Mouse (Mus musculus) forebrain, embryonic 10.5 days (tissue): ENCODE results near the gene Stt3b. TPM values are rescaled to one million over a fixed set of nuclear protein-coding genes. Genes with fewer than 3 reads are reported as not detected.
A peak's percentile ranks its signal among the peaks of the same experiment; 100 is the strongest.

ENCODE experiments used
- DNase-seq: peaks from one replicate; pipeline ENCODE4 v3.0.0-alpha.2; 2017; ENCODE audit warnings: low spot score; ENCODE audit errors: extremely low spot score
- H3K27ac ChIP-seq: fragments of 300-500 bp; sonication (generic); 2 replicates; pipeline ENCODE4 v1.5.1; 2016; ENCODE audit warnings: mild to moderate bottlenecking
- H3K27me3 ChIP-seq: fragments of 300-500 bp; sonication (generic); 2 replicates; pipeline ENCODE4 v1.6.1; 2016; ENCODE audit warnings: mild to moderate bottlenecking; ENCODE audit not compliant: poor library complexity, severe bottlenecking
- H3K36me3 ChIP-seq: fragments of 300-500 bp; sonication (generic); replicated peaks from 2 replicates; pipeline ENCODE4 v1.6.1; 2016; ENCODE audit warnings: mild to moderate bottlenecking, moderate library complexity
- H3K4me1 ChIP-seq: fragments of 300-500 bp; sonication (generic); 2 replicates; pipeline ENCODE4 v1.6.1; 2016
- H3K4me3 ChIP-seq: fragments of 300-500 bp; sonication (generic); 2 replicates; pipeline ENCODE4 v1.5.1; 2016; ENCODE audit warnings: mild to moderate bottlenecking, moderate library complexity
- H3K9me3 ChIP-seq: fragments of 300-500 bp; sonication (generic); 2 replicates; pipeline ENCODE4 v1.6.1; 2016; ENCODE audit warnings: mild to moderate bottlenecking, moderate library complexity
- WGBS: fragments of 180-500 bp; shearing (Covaris S2); methylation state at CpG from one replicate; pipeline ENCODE4 v1.1.7; 2016; 5-methylcytosine and 5-hydroxymethylcytosine counted together
- polyA plus RNA-seq: library from polyadenylated mRNA; unstranded; fragments of >200 nt; fragmentation: Nextera tagmentation; extraction: Ambion mirVana; gene quantifications from 2 replicates; pipeline ENCODE4 v1.2.1, GENCODE M21; 2016

The Stt3b gene
- 85.5 and 86.8 TPM in 2 replicates for polyA plus RNA-seq

DNA sequence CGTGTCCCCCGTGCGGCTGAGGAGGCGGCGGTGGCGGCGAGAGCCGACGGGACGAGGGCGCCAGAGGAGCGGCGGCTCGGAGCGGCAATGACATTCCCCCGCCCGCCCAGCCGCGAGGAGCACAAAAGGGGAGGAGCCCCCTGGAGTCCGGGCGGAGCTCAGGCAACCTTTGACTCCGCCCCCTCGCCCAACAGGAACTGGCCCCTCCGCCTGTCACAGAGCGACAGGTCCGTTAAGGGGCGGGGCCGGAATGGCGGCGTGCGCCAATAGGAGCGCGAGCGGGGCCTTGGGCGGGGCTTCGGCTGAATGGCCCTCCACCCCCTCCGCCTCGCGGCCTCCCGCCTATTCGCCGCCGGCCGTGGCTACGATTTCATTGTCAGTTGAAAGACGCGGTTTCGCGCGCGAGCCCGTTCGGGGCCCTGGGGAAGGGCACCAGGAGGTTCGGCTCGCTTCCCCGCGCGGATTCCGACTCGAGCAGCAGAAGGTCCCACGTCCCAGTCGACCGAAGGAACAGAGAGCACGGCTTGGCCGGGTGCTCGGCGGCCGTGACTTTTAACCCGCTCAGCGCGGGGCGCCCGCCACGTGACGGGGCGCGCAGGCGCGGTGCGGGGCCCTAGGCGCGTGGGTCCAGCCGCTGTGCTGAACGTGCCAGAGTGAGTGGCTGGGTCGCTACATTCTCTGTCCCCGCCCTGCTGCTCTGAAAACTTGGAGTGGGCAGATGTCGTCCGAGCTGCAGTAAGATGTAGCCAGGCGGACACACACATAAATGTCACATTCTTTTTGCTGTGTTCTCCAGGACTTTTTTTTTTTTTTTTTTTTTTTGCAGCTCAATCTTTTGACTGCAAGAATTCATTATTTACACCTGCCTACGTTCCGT lies at the start of gene Stt3b:
Gene Stt3b (minus strand): TSS at position 76 of the 877 bp plus-strand sequence.
- under 1% methylated on average over 91 of the region's 91 CpGs for WGBS

DNA sequence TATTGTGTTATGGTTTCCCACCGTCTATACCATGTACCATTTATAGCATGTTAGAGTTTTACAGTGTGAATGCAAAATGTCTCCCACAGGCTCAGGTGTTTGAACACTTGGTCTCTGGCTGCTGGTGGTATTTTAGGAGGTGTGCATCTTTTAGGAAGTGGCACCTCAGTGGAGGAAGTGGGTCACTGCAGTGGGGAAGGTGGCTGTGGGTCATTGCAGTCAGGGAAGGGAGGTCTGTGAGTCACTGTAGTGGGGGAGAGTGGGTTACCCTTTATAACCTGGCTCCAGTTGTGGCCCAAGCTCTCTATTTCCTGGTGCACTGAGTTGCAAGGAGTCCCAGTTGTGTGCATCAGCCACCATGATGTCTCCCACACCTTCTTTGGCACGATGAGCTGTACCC lies 48.2 kb upstream of the Stt3b start:
- no peaks in the 10 kb centered on the region for H3K27me3 ChIP-seq
- H3K27ac ChIP-seq = no peak overlapping the region
- no peaks in the 10 kb centered on the region for H3K36me3 ChIP-seq
- H3K9me3 ChIP-seq = no peaks in the 10 kb centered on the region
- no peak overlapping the region for H3K4me3 ChIP-seq
- H3K4me1 ChIP-seq = peaks cover 16% of the 10 kb centered on the region
- WGBS = 89% methylated on average over 2 of the region's 2 CpGs
- DNase-seq = no peak

More for the DNA sequence above, at the start of gene Stt3b:
- Histone ChIP-seq H3K4me3 (peak within 1 kb of the TSS; percentile 99), H3K27me3 (no peaks in the 10 kb centered on the region), H3K4me1 (peaks cover 43% of the 10 kb centered on the region), H3K36me3 (no peaks in the 10 kb centered on the region), H3K9me3 (no peaks in the 10 kb centered on the region), H3K27ac (peak within 1 kb of the TSS; percentile 99)
- DNase-seq = peak; percentile 99

DNA sequence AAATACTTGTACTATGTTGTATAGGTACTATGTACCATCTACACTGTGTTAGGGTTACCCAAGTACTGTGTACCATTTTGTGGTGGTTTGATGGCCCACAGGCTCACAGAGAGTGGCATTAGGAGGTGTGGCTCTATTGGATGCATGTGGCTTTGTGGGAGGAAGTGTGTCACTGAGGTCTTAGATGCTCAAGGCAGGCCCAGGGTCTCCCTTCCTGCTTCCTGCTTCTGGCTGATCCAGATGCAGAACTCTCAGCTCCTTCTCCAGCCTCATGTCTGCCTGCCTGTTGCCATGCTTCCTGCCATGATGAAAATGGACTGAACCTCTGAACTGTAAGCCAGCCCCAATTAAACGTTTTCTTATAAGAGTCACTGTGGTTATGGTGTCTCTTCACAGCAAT lies 47.8 kb upstream of the Stt3b start:
- Histone ChIP-seq H3K27ac (no peak overlapping the region), H3K4me3 (no peak overlapping the region), H3K36me3 (no peaks in the 10 kb centered on the region), H3K4me1 (peaks cover 16% of the 10 kb centered on the region), H3K9me3 (no peaks in the 10 kb centered on the region), H3K27me3 (no peaks in the 10 kb centered on the region)
- 93% methylated on average over 1 of the region's 1 CpGs for WGBS
- DNase-seq = no peak

DNA sequence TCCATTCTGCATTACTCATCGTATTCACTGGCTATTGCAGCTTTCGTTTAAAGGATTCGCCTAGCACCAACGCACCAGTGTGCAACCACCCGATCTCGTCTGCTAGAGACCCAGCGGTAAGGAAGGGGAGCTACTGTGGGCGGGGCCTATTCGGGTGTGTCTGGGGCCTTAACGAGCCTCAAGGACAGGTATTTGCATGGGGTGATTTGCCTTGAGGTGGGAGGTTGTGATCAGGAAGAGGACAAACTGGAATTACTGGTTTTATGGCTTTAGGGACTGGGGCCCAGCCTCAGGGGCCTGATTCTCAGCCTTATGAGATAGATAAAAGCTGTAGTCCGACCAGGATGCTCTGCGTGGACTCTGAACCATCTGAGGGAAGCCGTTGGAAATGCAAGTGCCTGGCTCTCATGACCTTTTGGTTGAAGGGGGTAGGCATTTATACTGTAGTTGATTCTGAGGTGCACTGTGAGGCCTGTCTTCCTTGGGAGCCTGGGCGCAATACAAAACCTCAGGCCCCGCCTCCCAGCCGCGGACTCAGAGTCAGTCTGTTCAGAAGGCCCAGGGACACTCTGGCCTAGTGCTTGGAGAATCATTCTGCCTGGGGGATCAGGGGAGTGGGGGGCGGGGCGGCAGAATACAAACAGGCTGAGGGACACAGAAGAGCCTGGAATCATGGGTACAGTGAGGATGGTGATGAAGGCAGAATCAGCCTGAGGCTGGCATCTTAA lies 46.7 kb upstream of the Stt3b start:
- WGBS = 36% methylated on average over 19 of the region's 19 CpGs
- H3K27me3 ChIP-seq = no peaks in the 10 kb centered on the region
- no peak overlapping the region for H3K4me3 ChIP-seq
- 0 out of 2 replicates have a peak overlapping the region, but pooled peaks have one; percentile 9 for H3K27ac ChIP-seq
- peaks cover 16% of the 10 kb centered on the region for H3K4me1 ChIP-seq
- H3K36me3 ChIP-seq = no peaks in the 10 kb centered on the region
- H3K9me3 ChIP-seq = no peaks in the 10 kb centered on the region
- DNase-seq = no peak

DNA sequence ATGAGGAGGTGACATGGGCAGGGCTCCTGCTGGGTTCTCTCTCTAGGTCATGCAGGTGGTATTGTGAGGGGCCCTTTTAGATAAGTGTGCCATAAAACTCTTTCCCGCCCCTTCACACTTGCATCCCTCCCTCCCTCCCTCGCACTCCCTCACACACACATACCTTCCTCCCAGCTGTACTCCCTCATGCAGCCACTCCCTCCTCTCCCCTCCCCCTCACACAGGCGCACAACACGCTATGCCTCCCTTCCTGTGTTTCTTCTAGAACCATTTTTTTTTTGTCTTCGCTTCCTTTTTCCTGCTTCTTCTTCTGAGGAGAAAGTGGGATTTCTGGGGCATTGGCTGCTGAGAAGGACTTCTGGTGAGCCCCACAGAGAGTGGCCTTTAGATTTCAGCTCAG lies 45.8 kb upstream of the Stt3b start:
- DNase-seq = no peak
- H3K36me3 ChIP-seq = no peaks in the 10 kb centered on the region
- no peak overlapping the region for H3K27ac ChIP-seq
- no peaks in the 10 kb centered on the region for H3K9me3 ChIP-seq
- no peak overlapping the region for H3K4me3 ChIP-seq
- no peaks in the 10 kb centered on the region for H3K27me3 ChIP-seq
- H3K4me1 ChIP-seq = peaks cover 16% of the 10 kb centered on the region
- WGBS = 75% methylated on average over 5 of the region's 5 CpGs

DNA sequence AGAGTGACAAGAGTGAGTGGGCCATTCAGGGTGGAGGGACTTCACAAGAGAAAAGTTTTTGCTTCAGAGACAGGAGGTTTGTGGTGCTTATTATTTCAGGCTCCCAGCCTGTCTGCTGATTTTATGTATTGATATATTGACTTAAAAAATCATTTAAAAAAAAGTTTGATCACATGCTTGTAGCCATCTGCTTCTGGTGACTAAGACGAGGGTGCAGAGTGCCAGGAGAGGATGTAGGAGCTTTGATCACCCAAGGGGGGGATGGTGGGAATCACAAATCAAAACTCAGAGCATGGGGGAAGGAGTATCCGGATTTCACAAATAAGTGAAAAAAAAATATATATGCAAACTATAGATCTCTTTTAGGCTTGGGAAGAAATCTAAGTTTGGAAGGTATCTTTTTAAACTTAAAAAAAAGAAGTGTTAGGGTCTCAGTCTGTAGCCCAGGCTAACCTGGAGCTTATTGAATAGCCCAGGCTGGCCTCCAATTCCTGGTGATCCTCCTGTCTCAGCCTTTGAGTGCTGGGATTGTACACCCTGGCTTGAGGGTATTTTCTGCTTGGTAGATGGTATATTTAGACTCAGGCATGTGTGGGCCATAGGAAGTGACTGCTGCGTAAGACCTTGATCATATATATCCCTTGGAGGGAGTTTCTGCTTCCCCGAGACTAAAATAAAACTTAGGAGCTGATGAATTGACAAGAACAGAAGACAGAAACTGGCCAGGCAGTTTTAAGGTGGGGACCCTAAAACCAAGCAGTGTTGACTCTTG lies 39.7 kb upstream of the Stt3b start:
- no peak for DNase-seq
- Histone ChIP-seq H3K36me3 (no peaks in the 10 kb centered on the region), H3K9me3 (no peaks in the 10 kb centered on the region), H3K27me3 (no peaks in the 10 kb centered on the region), H3K4me1 (no peaks in the 10 kb centered on the region), H3K27ac (no peak overlapping the region), H3K4me3 (no peak overlapping the region)
- 85% methylated on average over 4 of the region's 4 CpGs for WGBS

DNA sequence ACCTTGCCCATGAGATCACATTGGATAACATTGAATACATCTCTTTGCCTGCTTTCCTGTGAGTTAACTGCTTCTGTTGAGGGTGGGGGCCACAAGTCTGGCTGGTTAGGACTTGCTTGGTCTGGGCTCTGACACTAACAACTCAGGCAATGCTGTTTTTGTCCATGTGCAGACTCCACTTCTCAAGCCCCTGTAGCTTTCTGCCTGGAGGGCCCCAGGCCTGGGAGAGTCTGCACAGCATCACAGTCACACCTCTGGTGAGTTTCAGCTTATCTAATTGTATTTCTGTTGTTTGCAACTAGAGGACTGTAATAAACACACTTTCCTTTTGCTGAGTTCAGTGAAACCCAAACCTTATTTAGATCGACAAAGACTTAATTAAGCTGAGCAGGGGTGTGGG lies 38.9 kb upstream of the Stt3b start:
- no peaks in the 10 kb centered on the region for H3K4me1 ChIP-seq
- WGBS = 58% methylated on average over 1 of the region's 1 CpGs
- H3K9me3 ChIP-seq = no peaks in the 10 kb centered on the region
- no peak for DNase-seq
- H3K4me3 ChIP-seq = no peak overlapping the region
- no peaks in the 10 kb centered on the region for H3K36me3 ChIP-seq
- no peaks in the 10 kb centered on the region for H3K27me3 ChIP-seq
- H3K27ac ChIP-seq = no peak overlapping the region

DNA sequence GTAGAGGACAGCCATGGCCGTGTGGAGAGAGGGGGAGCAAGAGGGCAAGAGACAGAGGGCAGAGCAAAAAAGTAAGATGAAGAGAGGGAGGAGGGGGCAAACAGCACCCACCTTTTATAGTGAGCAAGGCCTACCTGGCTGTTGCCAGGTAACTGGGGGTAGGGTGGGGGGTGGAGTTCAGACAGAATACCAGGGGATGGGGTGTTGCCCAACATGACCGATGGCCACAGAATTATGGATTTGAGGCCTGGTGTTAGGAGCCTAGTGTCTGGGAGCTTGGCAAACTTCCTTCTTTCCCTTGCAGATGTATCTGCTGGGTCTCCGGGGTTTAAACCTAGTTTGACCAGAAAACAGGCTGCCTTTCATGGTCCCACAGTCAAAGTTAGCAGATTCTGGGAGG lies 34.7 kb upstream of the Stt3b start:
- 77% methylated on average over 3 of the region's 3 CpGs for WGBS
- no peak overlapping the region for H3K4me3 ChIP-seq
- H3K36me3 ChIP-seq = no peaks in the 10 kb centered on the region
- no peaks in the 10 kb centered on the region for H3K27me3 ChIP-seq
- no peaks in the 10 kb centered on the region for H3K9me3 ChIP-seq
- DNase-seq = no peak
- H3K4me1 ChIP-seq = peaks cover 11% of the 10 kb centered on the region
- no peak overlapping the region for H3K27ac ChIP-seq

DNA sequence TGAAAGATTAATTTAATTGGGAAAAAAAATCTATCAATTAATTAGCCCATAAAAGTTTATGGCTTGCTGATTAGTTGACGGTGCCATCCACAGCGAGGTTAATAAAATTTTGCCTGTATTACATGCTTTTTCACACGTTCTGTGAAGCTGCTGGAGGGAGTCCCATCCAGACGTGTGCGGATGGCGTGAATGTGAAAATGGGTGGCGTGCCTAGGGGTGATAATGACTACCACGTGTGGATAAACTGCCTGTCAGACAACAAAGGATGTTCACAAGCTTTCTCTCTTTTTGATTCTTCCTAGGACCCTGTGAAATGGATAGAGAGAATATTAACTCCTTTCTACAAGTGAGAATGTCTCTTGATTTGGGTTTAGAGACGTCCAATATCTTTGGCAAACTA lies 31.4 kb upstream of the Stt3b start:
- H3K4me3 ChIP-seq = no peak overlapping the region
- H3K27me3 ChIP-seq = no peaks in the 10 kb centered on the region
- no peak for DNase-seq
- no peak overlapping the region for H3K27ac ChIP-seq
- H3K4me1 ChIP-seq = peaks cover 25% of the 10 kb centered on the region
- no peaks in the 10 kb centered on the region for H3K36me3 ChIP-seq
- 87% methylated on average over 9 of the region's 9 CpGs for WGBS
- no peaks in the 10 kb centered on the region for H3K9me3 ChIP-seq

DNA sequence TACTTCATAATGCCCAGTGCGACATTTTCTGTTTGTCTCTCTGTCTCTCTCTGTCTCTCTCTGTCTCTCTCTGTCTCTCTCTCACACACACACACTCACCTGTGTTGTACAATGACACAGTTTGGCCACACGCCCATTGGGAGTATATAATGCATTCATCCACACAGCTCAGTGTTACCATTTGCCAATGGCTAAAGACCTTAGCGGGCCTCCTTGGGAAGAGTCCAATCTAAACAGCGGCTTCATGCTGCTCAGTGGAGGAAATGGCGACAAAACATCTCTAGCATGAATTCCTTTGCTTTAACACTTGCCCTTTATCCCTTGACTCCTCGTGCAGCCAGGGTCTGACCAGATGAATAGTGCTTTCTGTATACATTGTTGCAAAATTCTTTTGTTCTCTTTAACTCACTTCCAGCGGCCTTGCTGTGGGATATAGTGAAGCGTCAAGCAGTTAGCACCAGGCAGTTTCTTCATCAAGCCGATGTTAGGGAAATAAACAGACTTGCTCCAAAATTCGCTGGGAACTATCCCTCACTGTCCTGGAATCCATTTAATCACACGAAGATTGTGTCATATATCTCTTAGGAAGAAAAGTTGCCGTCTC lies 30.1 kb upstream of the Stt3b start:
- Histone ChIP-seq H3K36me3 (no peaks in the 10 kb centered on the region), H3K4me1 (peaks cover 25% of the 10 kb centered on the region), H3K27ac (no peak overlapping the region), H3K9me3 (no peaks in the 10 kb centered on the region), H3K27me3 (no peaks in the 10 kb centered on the region), H3K4me3 (no peak overlapping the region)
- no peak for DNase-seq
- 63% methylated on average over 12 of the region's 12 CpGs for WGBS

DNA sequence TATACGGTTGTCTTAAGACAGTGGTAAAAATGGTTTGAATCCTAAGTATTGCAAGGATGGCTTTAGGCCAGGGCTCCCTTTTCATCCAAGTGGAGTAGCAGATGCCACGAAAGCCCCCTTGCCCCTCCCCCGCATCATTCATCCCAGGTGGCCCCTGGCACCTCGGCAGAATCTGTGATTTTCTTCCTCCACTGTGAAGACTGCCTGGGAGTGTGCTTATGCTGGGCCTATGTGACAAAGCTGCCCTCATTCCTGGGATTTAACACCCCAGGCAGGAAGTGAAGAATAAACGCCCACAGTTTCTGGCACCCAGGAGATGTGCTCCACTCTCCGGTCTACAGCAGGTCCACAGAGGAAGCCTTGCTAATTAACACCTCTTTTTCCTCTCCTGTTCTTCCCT lies 28.6 kb upstream of the Stt3b start:
- no peak overlapping the region for H3K4me3 ChIP-seq
- no peak for DNase-seq
- peaks cover 25% of the 10 kb centered on the region for H3K4me1 ChIP-seq
- WGBS = 59% methylated on average over 6 of the region's 6 CpGs
- H3K9me3 ChIP-seq = no peaks in the 10 kb centered on the region
- H3K27me3 ChIP-seq = no peaks in the 10 kb centered on the region
- H3K27ac ChIP-seq = no peak overlapping the region
- H3K36me3 ChIP-seq = no peaks in the 10 kb centered on the region

DNA sequence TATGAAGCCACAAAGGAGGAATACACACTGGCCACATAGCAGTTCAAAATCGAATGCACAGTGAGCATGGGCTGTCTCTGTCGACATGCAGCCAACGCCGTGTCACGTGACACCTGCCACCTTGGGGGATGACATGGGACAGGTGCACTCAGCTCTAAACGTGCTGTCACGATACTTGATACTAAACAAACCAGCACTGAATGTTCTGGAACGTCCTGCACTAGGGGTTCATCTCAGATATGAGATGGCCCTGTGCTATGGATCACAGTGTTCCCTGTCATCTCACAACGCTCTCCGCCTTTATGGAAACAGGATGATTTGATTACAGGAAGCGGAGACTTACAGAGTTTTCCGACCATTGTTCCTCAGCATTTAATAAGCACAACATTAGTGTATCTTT lies 22.8 kb upstream of the Stt3b start:
- no peak overlapping the region for H3K4me3 ChIP-seq
- no peak overlapping the region for H3K27ac ChIP-seq
- no peak for DNase-seq
- peaks cover 6% of the 10 kb centered on the region; the same call in 1 of the 2 replicates for H3K4me1 ChIP-seq
- WGBS = 88% methylated on average over 12 of the region's 12 CpGs
- H3K36me3 ChIP-seq = no peaks in the 10 kb centered on the region
- H3K9me3 ChIP-seq = no peaks in the 10 kb centered on the region
- H3K27me3 ChIP-seq = no peaks in the 10 kb centered on the region
